Comparison of ENCODE assay signal across 20 mouse cellular contexts in genomic region chr3:38130088-38130487, GRCm38 (mm10).
DNase-seq lines count a peak whose midpoint lies in the region; ATAC-seq and TF ChIP-seq lines count a peak whose summit lies in the region.
"Had no signal": no experiment of that assay in that cellular context is flagged by ENCODE, and none has a peak within 500 bp of the region (broad histone marks: within the 10 kb centered on the region; RNA-seq: fewer than 3 reads in every experiment).

No protein-coding gene starts in this region.

- TF ChIP-seq EP300 in CH12.LX (IDR thresholded peaks at IDR 0.05; ENCODE audit: low read length) = no peak

- peak; percentile 34 to 79 for DNase-seq in adrenal gland, adult (ENCODE audit: inconsistent age in 2 of 2, low spot score in 1 of 2)
- no peak for DNase-seq in adrenal gland, adult 18-20 months (ENCODE audit: low spot score in 2 of 2)
- DNase-seq in kidney, postnatal 0 days (ENCODE audit: low spot score) = peak; percentile 67
- DNase-seq in kidney, postnatal 4 days = no peak
- peak; percentile 33 for DNase-seq in CH12.LX (ENCODE audit: extremely low read depth)
- no peak for DNase-seq in hindbrain, embryonic 14.5 days (ENCODE audit: low spot score)
- DNase-seq in layer of hippocampus, adult 9-10 months (ENCODE audit: low spot score) = no peak
- DNase-seq: cerebellum, adult 11-12 months; cerebellum, postnatal 25 days; gastrocnemius, postnatal 25 days; heart, postnatal 14 days; left cerebral cortex, postnatal 4 days; liver, embryonic 13.5 days; right cerebral cortex, postnatal 14 days had no signal

- no peak overlapping the region for H3K4me3 ChIP-seq in kidney, postnatal 0 days (replicated peaks; ENCODE audit: low read depth, low read length)
- H3K4me3 ChIP-seq in CH12.LX (replicated peaks in 1 of 3; ENCODE audit: low read depth in 2 of 3, low read length in 2 of 3, poor library complexity in 1 of 3) = no peak overlapping the region
- no peak overlapping the region for H3K4me3 ChIP-seq in hindbrain, embryonic 14.5 days (replicated peaks; ENCODE audit: low read length)
- H3K4me3 ChIP-seq: forebrain, embryonic 13.5 days; heart, embryonic 10.5 days; liver, embryonic 13.5 days; midbrain, embryonic 10.5 days; neural tube, embryonic 12.5 days had no signal

- no peaks in the 10 kb centered on the region for H3K79me2 ChIP-seq in CH12.LX (replicated peaks; ENCODE audit: control insufficient read depth, extremely low read depth, insufficient read depth, poor library complexity, severe bottlenecking)

- H3K4me2 ChIP-seq in kidney, postnatal 0 days (ENCODE audit: low read length) = no peak overlapping the region
- H3K4me2 ChIP-seq in CH12.LX (ENCODE audit: insufficient read depth, low read depth, poor library complexity, severe bottlenecking) = no peak overlapping the region
- no peak overlapping the region for H3K4me2 ChIP-seq in hindbrain, embryonic 14.5 days (replicated peaks)
- H3K4me2 ChIP-seq: forebrain, embryonic 13.5 days; liver, embryonic 13.5 days; neural tube, embryonic 12.5 days had no signal

- in situ Hi-C loops in CH12.LX (cut with MboI; ENCODE audit: low pct_ligation_motif_present, low pct_unique_long_range_greater_than_20kb, low sequenced_read_pairs) = no loop called here

- 14% methylated on average over 1 of the region's 1 CpGs for WGBS in kidney, postnatal 0 days
- 43% methylated on average over 1 of the region's 1 CpGs for WGBS in hindbrain, embryonic 14.5 days

- no peaks in the 10 kb centered on the region for H3K27me3 ChIP-seq in kidney, postnatal 0 days (ENCODE audit: insufficient read depth, low read length)
- H3K27me3 ChIP-seq in CH12.LX (replicated peaks) = no peaks in the 10 kb centered on the region
- no peaks in the 10 kb centered on the region for H3K27me3 ChIP-seq in hindbrain, embryonic 14.5 days (ENCODE audit: control insufficient read depth, insufficient read depth, low read length)
- H3K27me3 ChIP-seq: forebrain, embryonic 13.5 days; liver, embryonic 13.5 days; neural tube, embryonic 12.5 days had no signal

- H3K9ac ChIP-seq in kidney, postnatal 0 days (ENCODE audit: low read depth, low read length) = no peak overlapping the region
- no peak overlapping the region for H3K9ac ChIP-seq in CH12.LX (ENCODE audit: insufficient read depth, low read depth)
- no peak overlapping the region for H3K9ac ChIP-seq in hindbrain, embryonic 14.5 days
- H3K9ac ChIP-seq: forebrain, embryonic 13.5 days; liver, embryonic 13.5 days; neural tube, embryonic 12.5 days had no signal

- dilution Hi-C loops in CH12.LX (cut with MboI; ENCODE audit: extremely low pct_ligation_motif_present, extremely low pct_unique_long_range_greater_than_20kb, low sequenced_read_pairs) = no loop called here

- no peak for TF ChIP-seq RAD21 in CH12.LX (IDR thresholded peaks at IDR 0.05; ENCODE audit: low read depth, low read length)

- no peak for TF ChIP-seq POLR2A in CH12.LX (IDR thresholded peaks at IDR 0.05; ENCODE audit: low read depth, low read length)

- no peaks in the 10 kb centered on the region for H3K36me3 ChIP-seq in kidney, postnatal 0 days (ENCODE audit: insufficient read depth, low read length)
- no peaks in the 10 kb centered on the region for H3K36me3 ChIP-seq in CH12.LX (replicated peaks in 1 of 2; ENCODE audit: control insufficient read depth in 1 of 2, insufficient read depth in 1 of 2, low read length in 1 of 2)
- no peaks in the 10 kb centered on the region for H3K36me3 ChIP-seq in hindbrain, embryonic 14.5 days (replicated peaks; ENCODE audit: control insufficient read depth, insufficient read depth)
- H3K36me3 ChIP-seq: heart, embryonic 10.5 days; liver, embryonic 13.5 days; midbrain, embryonic 10.5 days; neural tube, embryonic 12.5 days had no signal

- no peaks in the 10 kb centered on the region for H3K9me3 ChIP-seq in kidney, postnatal 0 days (replicated peaks; ENCODE audit: low read length)
- H3K9me3 ChIP-seq in CH12.LX (replicated peaks; ENCODE audit: low read length) = no peaks in the 10 kb centered on the region
- H3K9me3 ChIP-seq in hindbrain, embryonic 14.5 days (ENCODE audit: control insufficient read depth, low read length) = peaks cover 8% of the 10 kb centered on the region; the same call in 1 of the 2 replicates
- H3K9me3 ChIP-seq: forebrain, embryonic 13.5 days; heart, embryonic 10.5 days; liver, embryonic 13.5 days; midbrain, embryonic 10.5 days; neural tube, embryonic 12.5 days had no signal

- no peak for TF ChIP-seq CTCF in kidney, postnatal 0 days (IDR thresholded peaks at IDR 0.05; ENCODE audit: low read depth)
- no peak for TF ChIP-seq CTCF in CH12.LX (conservative IDR thresholded peaks at IDR 0.05 in 1 of 2, IDR thresholded peaks at IDR 0.05 in 1 of 2; ENCODE audit: low read depth in 2 of 2, low read length in 2 of 2)

- no peak overlapping the region for H3K27ac ChIP-seq in kidney, postnatal 0 days
- no peak overlapping the region for H3K27ac ChIP-seq in CH12.LX (ENCODE audit: insufficient read depth, low read depth)
- no peak overlapping the region for H3K27ac ChIP-seq in hindbrain, embryonic 14.5 days
- H3K27ac ChIP-seq: forebrain, embryonic 13.5 days; heart, embryonic 10.5 days; liver, embryonic 13.5 days; midbrain, embryonic 10.5 days; neural tube, embryonic 12.5 days had no signal

- no peak for ATAC-seq in kidney, postnatal 0 days (replicated peaks; ENCODE audit: low FRiP score, low read depth)
- peak; percentile 41; the same call in 1 of the 2 replicates for ATAC-seq in granulocyte monocyte progenitor cell, adult 5-6 weeks (replicated peaks; ENCODE audit: poor library complexity, severe bottlenecking)
- no peak for ATAC-seq in hindbrain, embryonic 14.5 days (ENCODE audit: low FRiP score)
- ATAC-seq: forebrain, embryonic 13.5 days; hindbrain, embryonic 16.5 days had no signal

- peaks cover 15% of the 10 kb centered on the region; the same call in 1 of the 2 replicates for H3K4me1 ChIP-seq in kidney, postnatal 0 days (replicated peaks; ENCODE audit: insufficient read depth, low read length)
- peaks cover 0 to 13% of the 10 kb centered on the region in 2 experiments; a peak in 2 of 4 replicates for H3K4me1 ChIP-seq in CH12.LX (ENCODE audit: control insufficient read depth in 1 of 2, insufficient read depth in 2 of 2)
- H3K4me1 ChIP-seq in hindbrain, embryonic 14.5 days (replicated peaks; ENCODE audit: control insufficient read depth, insufficient read depth, low read length) = no peaks in the 10 kb centered on the region
- H3K4me1 ChIP-seq: forebrain, embryonic 13.5 days; heart, embryonic 10.5 days; midbrain, embryonic 10.5 days; neural tube, embryonic 12.5 days had no signal

TF ChIP-seq in CH12.LX, 34 proteins besides CTCF, POLR2A, EP300 and RAD21:
- TF ChIP-seq USF2 (conservative IDR thresholded peaks at IDR 0.05; ENCODE audit: low read depth, low read length) (no peak), IRF4 (IDR thresholded peaks at IDR 0.05; ENCODE audit: low read depth, low read length) (no peak), MAZ (IDR thresholded peaks at IDR 0.05; ENCODE audit: low read depth, low read length) (no peak), HCFC1 (IDR thresholded peaks at IDR 0.05; ENCODE audit: low read depth, low read length) (no peak), MAX (IDR thresholded peaks at IDR 0.05; ENCODE audit: low read length) (no peak)
TF ChIP-seq in CH12.LX: peak in this region for 0.

Comparison
In these comparisons a context has a peak if more than half of its experiments do, and no peak if none do; other contexts are left out.
1. DNase-seq: peak in adrenal gland, adult (2 of 2), kidney, postnatal 0 days (single experiment) and CH12.LX (single experiment); none in adrenal gland, adult 18-20 months (0 of 2), kidney, postnatal 4 days (0 of 2), hindbrain, embryonic 14.5 days (single experiment) and layer of hippocampus, adult 9-10 months (single experiment).